Mouse (Mus musculus) hindbrain, embryonic 12.5 days (tissue): ENCODE results near the gene Aftph. TPM values are rescaled to one million over a fixed set of nuclear protein-coding genes. Genes with fewer than 3 reads are reported as not detected.
"Not testable (repeated sequence)": the region's sequence is repeated elsewhere in the genome, so short reads cannot be mapped to it uniquely, and the experiment has no call there.

Source experiments
- ATAC-seq: fragments of 200-750 bp; cut with Nextera tagmentation; 2 replicates; pipeline ENCODE4 v1.8.0; 2017; ENCODE audit warnings: moderate TSS enrichment; ENCODE audit not compliant: low FRiP score
- H3K27ac ChIP-seq: fragments of 300-500 bp; sonication (generic); 2 replicates; pipeline ENCODE4 v1.5.1; 2016; ENCODE audit warnings: mild to moderate bottlenecking
- H3K27me3 ChIP-seq: fragments of 300-500 bp; sonication (generic); 2 replicates; pipeline ENCODE4 v1.6.1; 2016; ENCODE audit warnings: mild to moderate bottlenecking
- H3K36me3 ChIP-seq: fragments of 300-500 bp; sonication (generic); 2 replicates; pipeline ENCODE4 v1.6.1; 2016; ENCODE audit warnings: mild to moderate bottlenecking
- H3K4me1 ChIP-seq: fragments of 300-500 bp; sonication (generic); 2 replicates; pipeline ENCODE4 v1.6.1; 2016
- H3K4me2 ChIP-seq: fragments of 300-500 bp; sonication (generic); replicated peaks from 2 replicates; pipeline ENCODE4 v1.6.1; 2016; ENCODE audit warnings: mild to moderate bottlenecking
- H3K4me3 ChIP-seq: fragments of 300-500 bp; sonication (generic); 2 replicates; pipeline ENCODE4 v1.5.1; 2016; ENCODE audit warnings: mild to moderate bottlenecking
- H3K9ac ChIP-seq: fragments of 300-500 bp; sonication (generic); 2 replicates; pipeline ENCODE4 v1.6.1; 2016; ENCODE audit warnings: mild to moderate bottlenecking, moderate library complexity
- H3K9me3 ChIP-seq: fragments of 300-500 bp; sonication (generic); replicated peaks from 2 replicates; pipeline ENCODE4 v1.6.1; 2016; ENCODE audit warnings: mild to moderate bottlenecking
- WGBS: fragments of 180-500 bp; shearing (Covaris S2); methylation state at CpG from one replicate; pipeline ENCODE4 v1.1.7; 2016; 5-methylcytosine and 5-hydroxymethylcytosine counted together
- polyA plus RNA-seq: library from polyadenylated mRNA; unstranded; fragments of >200 nt; fragmentation: Nextera tagmentation; extraction: Ambion mirVana; gene quantifications from 2 replicates; pipeline ENCODE4 v1.2.1, GENCODE M21; 2016

The Aftph gene
- polyA plus RNA-seq, 1 experiment from 2014 or later: 35.9 TPM

DNA sequence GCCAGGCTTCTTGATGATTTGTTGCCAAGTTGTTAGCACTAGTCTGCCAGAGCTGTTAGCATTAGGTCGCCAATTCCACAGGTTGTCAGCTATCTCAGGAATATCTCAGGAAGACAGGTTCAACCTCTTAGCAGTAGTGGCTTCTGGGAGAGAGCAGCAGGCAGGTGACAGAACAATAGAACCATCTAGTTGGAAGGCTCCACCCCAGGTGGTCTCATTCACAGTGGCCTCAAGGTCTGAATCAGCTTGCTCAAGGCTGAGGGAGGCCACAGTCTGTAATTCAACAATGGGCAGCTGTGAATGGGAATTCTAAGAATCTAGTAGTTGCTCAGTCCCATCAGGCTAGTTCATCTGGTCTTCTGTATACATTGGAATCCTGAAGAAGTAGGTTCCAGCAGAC, 31.3 kb upstream of the Aftph start:
- H3K4me2 ChIP-seq: no peak overlapping the region
- no peak overlapping the region for H3K4me3 ChIP-seq
- H3K27me3 ChIP-seq: no peaks in the 10 kb centered on the region
- no peaks in the 10 kb centered on the region for H3K4me1 ChIP-seq
- no peaks in the 10 kb centered on the region for H3K36me3 ChIP-seq
- no peak for ATAC-seq
- H3K9ac ChIP-seq: no peak overlapping the region
- 63% methylated on average over 1 of the region's 1 CpGs for WGBS
- H3K27ac ChIP-seq: no peak overlapping the region
- H3K9me3 ChIP-seq: no peaks in the 10 kb centered on the region

DNA sequence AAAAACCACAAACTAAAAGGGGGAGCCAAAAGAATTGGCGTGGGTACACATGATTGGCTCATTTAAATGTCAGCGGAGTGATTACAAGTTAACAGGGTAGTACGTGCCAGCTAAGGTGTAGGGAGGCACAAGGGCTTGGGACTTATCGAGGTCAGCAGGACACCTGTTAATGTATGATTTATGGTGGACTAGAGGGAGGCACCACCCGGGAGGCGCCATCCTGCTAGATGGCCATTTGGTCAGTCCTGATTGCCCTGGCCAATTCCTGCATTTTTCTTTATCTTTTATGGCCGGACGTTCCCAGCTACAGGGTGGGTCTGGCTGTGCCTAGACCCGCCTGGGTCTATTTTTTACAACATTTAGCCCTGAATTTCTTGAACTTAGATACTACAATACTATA, 30.4 kb upstream of the Aftph start:
- 82% methylated on average over 9 of the region's 9 CpGs for WGBS
- H3K4me3 ChIP-seq, H3K4me1 ChIP-seq, H3K36me3 ChIP-seq, H3K27ac ChIP-seq, H3K4me2 ChIP-seq, H3K9ac ChIP-seq, H3K27me3 ChIP-seq, H3K9me3 ChIP-seq, ATAC-seq: not testable (repeated sequence)

DNA sequence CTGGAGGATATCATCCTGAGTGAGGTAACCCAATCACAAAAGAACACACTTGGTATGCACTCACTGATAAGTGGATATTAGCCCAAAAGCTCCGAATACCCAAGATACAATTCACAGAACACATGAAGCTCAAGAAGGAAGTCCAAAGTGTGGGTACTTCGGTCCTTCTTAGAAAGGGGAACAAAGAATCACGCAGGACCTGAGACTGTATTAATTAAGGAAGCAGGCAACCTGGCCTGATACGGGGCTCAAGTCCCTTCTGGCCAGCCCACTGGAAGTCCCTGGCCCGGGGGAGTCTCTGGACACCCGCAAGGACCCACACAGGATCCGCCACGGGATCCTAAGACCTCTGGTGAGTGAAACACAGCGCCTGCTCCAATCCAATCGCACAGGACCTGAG, 20.6 kb upstream of the Aftph start:
- H3K4me3 ChIP-seq, H3K9me3 ChIP-seq, H3K4me2 ChIP-seq, H3K9ac ChIP-seq, H3K4me1 ChIP-seq, H3K36me3 ChIP-seq, H3K27me3 ChIP-seq, H3K27ac ChIP-seq, ATAC-seq: not testable (repeated sequence)
- 91% methylated on average over 10 of the region's 10 CpGs for WGBS

DNA sequence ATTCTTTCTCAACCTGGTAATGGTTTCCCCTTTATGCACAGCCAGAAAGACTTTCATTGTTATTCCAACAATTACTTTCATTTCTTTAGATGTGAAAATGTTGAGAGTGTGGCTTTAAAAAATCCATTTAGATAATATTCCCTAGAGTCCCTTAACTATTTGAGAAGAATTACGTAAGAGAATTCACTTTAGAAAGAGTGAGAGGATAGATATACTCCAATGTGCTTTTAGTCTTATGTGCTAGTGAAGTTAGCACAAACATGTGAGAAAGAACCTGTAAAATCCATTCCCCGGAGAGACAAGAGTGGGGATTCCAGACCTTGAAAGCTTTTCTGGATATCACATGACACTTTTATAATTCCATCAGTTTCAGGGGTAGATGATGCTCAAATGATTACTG, 9.2 kb upstream of the Aftph start:
- 83% methylated on average over 2 of the region's 2 CpGs for WGBS
- ATAC-seq: no peak
- Histone ChIP-seq H3K36me3 (no peaks in the 10 kb centered on the region), H3K9me3 (0 out of 2 replicates have a peak, but pooled peaks cover 13% of the 10 kb centered on the region), H3K4me2 (no peak overlapping the region), H3K4me3 (no peak overlapping the region), H3K9ac (no peak overlapping the region), H3K4me1 (no peaks in the 10 kb centered on the region), H3K27me3 (no peaks in the 10 kb centered on the region), H3K27ac (no peak overlapping the region)

DNA sequence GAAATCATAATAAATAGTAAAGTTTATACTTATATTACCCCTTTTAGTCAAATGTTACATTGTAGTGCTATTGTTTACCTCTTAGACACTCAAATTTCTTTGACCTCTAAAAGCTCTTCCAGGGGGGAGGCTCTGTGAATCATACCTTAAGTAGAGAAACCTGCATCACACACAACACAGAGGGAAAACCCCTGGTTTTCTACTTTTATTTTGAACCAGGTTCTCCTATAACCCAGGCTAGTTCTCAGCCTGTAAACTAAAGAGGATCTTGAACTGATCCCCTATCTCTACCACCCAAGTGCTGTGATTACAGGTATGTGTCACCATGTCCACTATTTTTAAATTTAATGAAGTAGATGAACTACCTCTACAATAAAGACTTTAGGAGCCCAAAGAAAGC, 2.0 kb upstream of the Aftph start:
- Histone ChIP-seq H3K9ac (no peak overlapping the region), H3K36me3 (no peaks in the 10 kb centered on the region), H3K9me3 (no peaks in the 10 kb centered on the region), H3K4me1 (peaks cover 8% of the 10 kb centered on the region; the same call in 1 of the 2 replicates), H3K4me2 (no peak overlapping the region), H3K27me3 (no peaks in the 10 kb centered on the region), H3K4me3 (no peak overlapping the region), H3K27ac (no peak overlapping the region)
- ATAC-seq: no peak

DNA sequence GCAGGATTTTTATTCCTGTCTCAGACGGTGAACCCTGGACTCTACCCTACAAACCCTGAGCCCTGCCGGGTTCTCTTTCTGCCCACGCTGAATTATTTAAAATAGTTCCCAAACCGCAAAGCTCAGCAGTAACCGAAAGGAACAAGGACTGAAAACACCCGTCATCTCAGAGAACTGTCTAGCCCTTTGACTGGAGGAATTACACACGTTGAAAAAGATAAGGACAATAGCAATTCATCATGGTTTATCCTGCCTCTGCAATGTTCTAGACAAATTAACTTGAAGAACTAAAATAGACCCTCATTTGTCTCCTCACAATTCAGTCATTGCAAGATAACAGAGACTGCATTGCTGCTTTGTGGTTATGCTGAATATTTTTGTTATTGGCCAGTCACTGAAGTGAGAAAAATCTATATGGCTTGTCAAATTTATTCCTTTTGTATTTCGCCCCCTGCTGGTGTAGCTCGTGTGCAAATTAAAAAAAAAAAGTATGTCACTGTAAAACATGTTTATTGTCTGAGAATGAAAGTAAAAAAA, 1.0 kb upstream of the Aftph start:
- Histone ChIP-seq H3K36me3 (no peaks in the 10 kb centered on the region; the same call in 1 of the 2 replicates), H3K9ac (peak overlapping the region; percentile 51), H3K9me3 (no peaks in the 10 kb centered on the region), H3K27me3 (no peaks in the 10 kb centered on the region), H3K4me1 (peaks cover 8% of the 10 kb centered on the region; the same call in 1 of the 2 replicates), H3K4me3 (peak overlapping the region; percentile 95), H3K4me2 (peak overlapping the region; percentile 89), H3K27ac (peak overlapping the region; percentile 94)
- under 1% methylated on average over 9 of the region's 9 CpGs for WGBS
- ATAC-seq: no peak

DNA sequence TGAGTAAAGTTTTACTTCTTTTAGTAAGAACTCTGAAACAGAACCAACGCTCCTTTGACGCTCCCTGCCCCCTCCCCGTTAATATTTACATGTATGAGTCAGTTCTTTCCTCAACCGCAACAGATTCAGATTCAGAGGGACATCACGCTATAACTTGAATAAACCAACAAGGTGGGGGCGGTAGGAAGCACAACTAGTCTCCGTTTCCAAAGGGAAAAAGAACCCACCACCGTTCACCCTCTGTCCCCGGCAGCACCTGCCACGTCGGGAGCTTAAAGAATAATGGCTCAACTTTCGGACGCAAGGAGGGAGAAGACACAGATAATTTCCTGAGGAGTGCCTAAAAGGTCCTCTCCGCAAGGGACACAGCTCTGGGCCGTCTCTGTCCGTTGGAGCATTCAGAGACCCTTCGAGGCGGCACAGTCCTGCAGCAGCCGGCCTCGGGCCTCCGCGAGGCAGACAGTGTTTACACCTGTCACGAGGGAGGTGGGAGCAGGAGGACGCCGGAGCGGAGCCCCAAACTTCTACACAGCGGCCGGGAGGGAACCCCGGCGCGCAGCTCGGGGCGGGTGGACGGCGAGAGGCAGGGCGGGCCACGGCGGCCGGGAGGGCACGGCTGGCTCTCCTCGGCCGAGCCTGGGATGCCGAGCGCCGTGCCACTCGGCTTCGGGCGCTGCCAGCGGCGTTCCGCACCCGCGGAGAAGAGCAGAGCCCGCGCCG, 748 bp downstream of the Aftph start:
- H3K4me3 ChIP-seq: peak overlapping the region; percentile 95
- WGBS: 1% methylated on average over 44 of the region's 56 CpGs
- H3K36me3 ChIP-seq: peaks cover 6% of the 10 kb centered on the region; the same call in 1 of the 2 replicates
- H3K27me3 ChIP-seq: no peaks in the 10 kb centered on the region
- H3K9ac ChIP-seq: peak overlapping the region; percentile 92
- no peaks in the 10 kb centered on the region for H3K9me3 ChIP-seq
- peak overlapping the region; percentile 89 for H3K4me2 ChIP-seq
- peak overlapping the region; percentile 94 for H3K27ac ChIP-seq
- peak; percentile 57 for ATAC-seq
- H3K4me1 ChIP-seq: peaks cover 8% of the 10 kb centered on the region; the same call in 1 of the 2 replicates

DNA sequence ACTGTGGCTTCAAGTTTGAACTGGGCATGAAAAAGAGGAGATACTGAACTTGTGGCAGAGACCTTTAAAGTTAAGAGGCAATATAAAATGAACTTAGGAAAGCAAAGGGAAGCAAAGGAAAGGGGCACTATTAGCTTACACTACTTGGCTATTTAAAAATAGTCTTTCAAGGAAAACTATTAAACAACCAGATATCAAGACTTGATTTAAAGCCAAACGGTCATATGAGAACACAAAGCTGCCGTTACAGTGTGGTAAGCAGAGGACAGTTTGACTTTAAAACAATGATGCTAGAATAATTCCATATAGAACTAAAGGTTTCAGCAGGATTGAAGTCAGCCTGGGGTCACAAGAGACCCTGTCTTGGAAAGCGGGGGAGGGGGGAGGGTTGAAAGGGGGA, 7.3 kb downstream of the Aftph start:
- ATAC-seq: no peak
- WGBS: 84% methylated on average over 3 of the region's 3 CpGs

DNA sequence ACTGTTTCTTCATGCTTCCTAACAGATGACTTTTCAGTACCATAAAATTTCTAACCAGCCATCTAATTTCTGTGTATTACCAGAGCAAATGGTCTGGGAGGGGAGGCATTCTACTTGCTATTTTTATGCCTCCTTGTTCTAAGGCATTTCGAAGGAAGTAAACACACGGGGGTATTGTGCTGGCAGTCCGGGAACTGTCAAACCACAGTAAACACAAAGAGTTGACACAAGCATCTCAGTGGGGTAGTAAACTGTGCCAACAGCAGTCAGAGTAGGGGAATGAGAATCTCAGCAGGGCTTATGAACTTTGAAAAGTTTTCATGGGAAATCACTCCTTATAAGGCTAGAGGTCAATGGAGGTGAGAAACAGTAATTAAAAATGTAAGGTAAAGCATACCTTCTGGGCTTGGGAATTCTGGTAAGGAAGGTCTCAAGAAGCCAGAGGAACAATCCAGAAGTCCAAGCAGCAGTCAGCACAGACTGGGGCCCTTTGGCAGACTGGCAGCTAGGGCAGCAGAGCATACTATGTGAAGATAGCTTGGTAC, 7.8 kb downstream of the Aftph start:
- Histone ChIP-seq H3K27ac (no peak overlapping the region), H3K27me3 (no peaks in the 10 kb centered on the region), H3K9me3 (no peaks in the 10 kb centered on the region), H3K4me3 (no peak overlapping the region), H3K36me3 (peaks cover 6% of the 10 kb centered on the region; the same call in 1 of the 2 replicates), H3K4me2 (no peak overlapping the region), H3K4me1 (0 out of 2 replicates have a peak, but pooled peaks cover 2% of the 10 kb centered on the region), H3K9ac (no peak overlapping the region)
- ATAC-seq: no peak
- WGBS: 58% methylated on average over 3 of the region's 3 CpGs

More for the DNA sequence above, 7.3 kb downstream of the Aftph start:
- Histone ChIP-seq H3K27me3 (no peaks in the 10 kb centered on the region), H3K27ac (no peak overlapping the region), H3K4me1 (peaks cover 5% of the 10 kb centered on the region; the same call in 1 of the 2 replicates), H3K9me3 (no peaks in the 10 kb centered on the region), H3K4me3 (no peak overlapping the region), H3K4me2 (no peak overlapping the region), H3K36me3 (peaks cover 6% of the 10 kb centered on the region; the same call in 1 of the 2 replicates), H3K9ac (no peak overlapping the region)

DNA sequence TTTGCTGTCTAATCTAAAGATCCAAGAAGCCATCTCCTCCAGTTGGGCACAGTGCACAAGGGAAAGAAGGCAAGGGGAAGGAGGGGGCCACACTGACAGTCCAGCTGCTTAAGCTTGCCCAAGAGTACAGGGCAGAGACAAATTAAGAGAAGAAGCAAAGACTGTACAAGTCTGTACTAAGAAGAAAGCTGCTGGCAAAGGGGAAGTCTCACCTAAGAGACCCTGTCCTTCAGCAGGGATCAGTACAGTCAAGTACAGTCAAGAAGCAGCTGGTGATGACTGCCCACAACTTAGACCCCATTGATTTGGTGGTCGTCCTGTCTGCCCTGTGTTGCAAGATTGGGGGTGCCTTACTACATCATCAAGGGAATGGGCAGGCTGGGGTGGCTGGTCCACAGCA, 12.0 kb downstream of the Aftph start:
- H3K9ac ChIP-seq: no peak overlapping the region
- H3K4me1 ChIP-seq: 0 out of 2 replicates have a peak, but pooled peaks cover 2% of the 10 kb centered on the region
- ATAC-seq: no peak
- 83% methylated on average over 1 of the region's 1 CpGs for WGBS
- no peak overlapping the region for H3K4me3 ChIP-seq
- H3K9me3 ChIP-seq: no peaks in the 10 kb centered on the region
- peaks cover 16% of the 10 kb centered on the region for H3K36me3 ChIP-seq
- no peak overlapping the region for H3K4me2 ChIP-seq
- no peaks in the 10 kb centered on the region for H3K27me3 ChIP-seq
- H3K27ac ChIP-seq: no peak overlapping the region

DNA sequence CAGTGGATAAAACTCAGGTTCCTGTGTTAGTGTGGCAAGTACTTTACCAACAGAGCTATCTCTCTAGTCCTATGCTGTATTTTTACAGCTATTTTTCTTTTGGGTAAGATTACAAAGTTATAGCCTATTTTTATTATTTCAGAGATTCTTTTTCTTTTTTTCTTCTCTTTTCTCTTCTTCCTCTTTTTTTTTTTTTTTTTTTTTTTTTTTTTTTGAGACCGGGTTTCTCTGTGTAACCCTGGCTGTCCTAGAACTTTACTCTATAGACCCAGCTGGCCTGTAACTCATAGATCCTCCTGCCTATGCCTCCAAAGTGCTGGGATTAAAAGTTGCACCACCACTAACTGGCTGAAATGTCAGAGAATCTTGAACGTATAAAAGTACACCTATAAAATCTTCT, 13.3 kb downstream of the Aftph start:
- Histone ChIP-seq H3K27me3 (no peaks in the 10 kb centered on the region), H3K4me1 (no peaks in the 10 kb centered on the region), H3K9me3 (no peaks in the 10 kb centered on the region), H3K27ac (no peak overlapping the region), H3K4me3 (no peak overlapping the region), H3K9ac (no peak overlapping the region), H3K36me3 (peaks cover 16% of the 10 kb centered on the region), H3K4me2 (no peak overlapping the region)
- 91% methylated on average over 2 of the region's 2 CpGs for WGBS
- ATAC-seq: no peak

DNA sequence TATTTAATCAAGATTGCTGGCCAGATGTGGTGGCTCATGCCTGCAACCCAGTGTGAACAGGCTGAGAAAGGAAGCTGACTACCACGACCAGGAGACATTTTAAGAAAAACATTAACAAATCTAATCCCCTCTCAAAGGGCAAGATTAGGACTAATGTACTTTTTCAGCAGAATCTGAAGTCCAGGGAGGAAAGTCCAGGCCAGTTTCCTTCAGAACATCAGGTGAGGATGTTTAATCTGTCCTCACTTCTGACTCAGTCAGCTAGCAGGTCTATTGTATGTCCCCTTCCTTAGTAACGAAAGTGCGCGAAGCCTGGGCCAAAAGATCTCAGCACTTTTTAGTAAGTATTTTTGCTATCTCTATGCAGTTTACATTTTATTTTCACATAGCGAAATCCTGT, 17.8 kb downstream of the Aftph start:
- peaks cover 22% of the 10 kb centered on the region for H3K36me3 ChIP-seq
- no peak for ATAC-seq
- no peaks in the 10 kb centered on the region for H3K9me3 ChIP-seq
- H3K4me3 ChIP-seq: no peak overlapping the region
- no peaks in the 10 kb centered on the region for H3K4me1 ChIP-seq
- H3K27me3 ChIP-seq: no peaks in the 10 kb centered on the region
- no peak overlapping the region for H3K27ac ChIP-seq
- no peak overlapping the region for H3K9ac ChIP-seq
- no peak overlapping the region for H3K4me2 ChIP-seq
- 91% methylated on average over 5 of the region's 5 CpGs for WGBS
